Comparison of ENCODE assay signal across 18 mouse cellular contexts in genomic region chr12:53229419-53229818, GRCm38 (mm10). TPM values are rescaled to one million over a fixed set of nuclear protein-coding genes. Genes with fewer than 3 reads are reported as not detected.
"Had no signal": no experiment of that assay in that cellular context is flagged by ENCODE, and none has a peak within 500 bp of the region (broad histone marks: within the 10 kb centered on the region; RNA-seq: fewer than 3 reads in every experiment).

No protein-coding gene starts in this region.

- H3K4me3 ChIP-seq: kidney, embryonic 15.5 days; limb, embryonic 10.5 days; liver, embryonic 15.5 days; midbrain, embryonic 15.5 days; neural tube, embryonic 13.5 days had no signal

- H3K4me2 ChIP-seq: kidney, embryonic 15.5 days; liver, embryonic 11.5 days; liver, embryonic 15.5 days; midbrain, embryonic 15.5 days; neural tube, embryonic 13.5 days had no signal

- DNase-seq: kidney, adult 11 months; kidney, postnatal 36 days; lung, adult 2 months; lung, postnatal 36 days; retina, postnatal 1 day; right cerebral cortex, postnatal 4 days; spleen, adult 18-20 months; thymus, adult 2 months; thymus, postnatal 25 days had no signal

- ATAC-seq: lung, postnatal 0 days; midbrain, embryonic 15.5 days had no signal

- H3K27ac ChIP-seq: kidney, embryonic 15.5 days; limb, embryonic 10.5 days; liver, embryonic 15.5 days; midbrain, embryonic 15.5 days; neural tube, embryonic 13.5 days had no signal

- H3K4me1 ChIP-seq: kidney, embryonic 15.5 days; liver, embryonic 15.5 days; midbrain, embryonic 15.5 days; neural tube, embryonic 13.5 days had no signal

- H3K27me3 ChIP-seq: kidney, embryonic 15.5 days; liver, embryonic 15.5 days; midbrain, embryonic 15.5 days; neural tube, embryonic 13.5 days had no signal

- H3K9ac ChIP-seq: kidney, embryonic 15.5 days; liver, embryonic 15.5 days; midbrain, embryonic 15.5 days; neural tube, embryonic 13.5 days had no signal

- H3K9me3 ChIP-seq: kidney, embryonic 15.5 days; limb, embryonic 10.5 days; liver, embryonic 15.5 days; midbrain, embryonic 15.5 days; neural tube, embryonic 13.5 days had no signal

- H3K36me3 ChIP-seq: kidney, embryonic 15.5 days; limb, embryonic 10.5 days; liver, embryonic 15.5 days; midbrain, embryonic 15.5 days; neural tube, embryonic 13.5 days had no signal

RNA-seq across cellular contexts. Expression of gene Npas3, which starts 19.1 kb away (rescaled TPM):
- total RNA-seq: megakaryocyte progenitor cell, adult 5-6 weeks; monocyte, adult 5-6 weeks had no signal
